Mouse (Mus musculus) embryo, embryonic 9.5 days (tissue): ENCODE results near the gene Mab21l2.
A peak's percentile ranks its signal among the peaks of the same experiment; 100 is the strongest.

ENCODE experiments used
- DNase-seq: peaks from one replicate; pipeline ENCODE4 v3.0.0-alpha.2; 2017; ENCODE audit errors: extremely low spot score

Gene Mab21l2

GRCm38 (mm10) chr3:86548091-86549015 lies at the start of gene Mab21l2:
Mab21l2 (minus strand) TSS chr3:86548629.
- DNase-seq: peak; percentile 64

- DNase-seq: no peak
These were observed 26.9 kb upstream of the Mab21l2 start for GRCm38 (mm10) chr3:86575312-86575711.

GRCm38 (mm10) chr3:86572519-86573244 lies 24.3 kb upstream of the Mab21l2 start:
- peak; percentile 14 for DNase-seq

- DNase-seq: peak; percentile 7
These were observed 23.1 kb upstream of the Mab21l2 start for GRCm38 (mm10) chr3:86571518-86571917.

- DNase-seq: no peak
These were observed 18.9 kb upstream of the Mab21l2 start for GRCm38 (mm10) chr3:86567312-86567711.

GRCm38 (mm10) chr3:86561396-86561795 lies 13.0 kb upstream of the Mab21l2 start:
- DNase-seq: no peak

GRCm38 (mm10) chr3:86561023-86561344 lies 12.6 kb upstream of the Mab21l2 start:
- DNase-seq: no peak

GRCm38 (mm10) chr3:86560281-86561022 lies 12.0 kb upstream of the Mab21l2 start:
- DNase-seq: no peak

- no peak for DNase-seq
These were observed 11.2 kb upstream of the Mab21l2 start for GRCm38 (mm10) chr3:86559635-86560034.

- DNase-seq: no peak
These were observed 10.5 kb upstream of the Mab21l2 start for GRCm38 (mm10) chr3:86558976-86559375.

- DNase-seq: no peak
These were observed 3.7 kb upstream of the Mab21l2 start for GRCm38 (mm10) chr3:86552170-86552569.

- peak; percentile 53 for DNase-seq
These were observed 2.7 kb upstream of the Mab21l2 start for GRCm38 (mm10) chr3:86551011-86551728.

GRCm38 (mm10) chr3:86550301-86551010 lies 2.0 kb upstream of the Mab21l2 start:
- DNase-seq: peak; percentile 73

- no peak for DNase-seq
These were observed 1.1 kb downstream of the Mab21l2 start for GRCm38 (mm10) chr3:86547251-86547791.

- peak; percentile 77 for DNase-seq
These were observed 1.8 kb downstream of the Mab21l2 start for GRCm38 (mm10) chr3:86546471-86547250.

- no peak for DNase-seq
These were observed 2.5 kb downstream of the Mab21l2 start for GRCm38 (mm10) chr3:86545945-86546344.

GRCm38 (mm10) chr3:86544785-86545184 lies 3.6 kb downstream of the Mab21l2 start:
- DNase-seq: peak; percentile 47

GRCm38 (mm10) chr3:86541863-86542397 lies 6.5 kb downstream of the Mab21l2 start:
- no peak for DNase-seq

GRCm38 (mm10) chr3:86541074-86541614 lies 7.3 kb downstream of the Mab21l2 start:
- no peak for DNase-seq
